Mouse (Mus musculus) brown adipose tissue, adult 24 weeks (tissue): ENCODE measurements around the gene Pgf. TPM values are rescaled to one million over a fixed set of nuclear protein-coding genes. Genes with fewer than 3 reads are reported as not detected.

Source experiments
- H3K27ac ChIP-seq: fragments of 200-500 bp; replicated peaks from 2 replicates; pipeline ENCODE4 v1.5.1; 2012; ENCODE audit warnings: low read depth, mild to moderate bottlenecking, low read length
- H3K4me1 ChIP-seq: fragments of 200-500 bp; 2 replicates; pipeline ENCODE4 v1.6.1; 2012; ENCODE audit warnings: low read length, mixed read lengths; ENCODE audit not compliant: control insufficient read depth, insufficient read depth, insufficient read length
- H3K4me3 ChIP-seq: fragments of 200-500 bp; 2 replicates; pipeline ENCODE4 v1.5.1; 2012; ENCODE audit warnings: low read depth, mild to moderate bottlenecking, low read length, moderate library complexity; ENCODE audit not compliant: insufficient read depth
- polyA plus RNA-seq: library from polyadenylated mRNA; stranded (reverse); fragments of >200 nt; gene quantifications from 2 replicates; pipeline ENCODE4 v1.2.4, GENCODE M21; 2012; ENCODE audit not compliant: missing spikeins, insufficient read depth, insufficient read length

Gene Pgf
- polyA plus RNA-seq, 1 experiment, result not detected

DNA sequence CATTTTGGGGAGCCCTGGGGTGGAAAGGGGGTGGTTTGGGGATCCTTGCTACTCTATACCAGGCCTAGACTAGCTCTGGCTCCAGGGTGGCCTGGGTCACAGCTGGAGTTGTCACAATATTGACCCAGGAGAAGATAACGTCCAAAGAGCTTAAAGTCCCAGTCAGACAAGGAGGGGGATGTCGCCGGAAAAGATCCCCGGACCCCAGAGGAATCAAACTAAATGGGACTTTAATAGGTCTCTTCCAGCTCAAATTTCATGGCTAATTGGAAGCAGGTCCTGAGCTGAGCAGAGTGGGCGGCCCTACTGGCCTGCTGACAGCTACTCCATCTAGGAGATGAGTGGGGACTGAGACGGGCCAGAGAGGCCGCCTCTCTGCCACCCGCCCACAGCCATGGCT lies 20.3 kb upstream of the Pgf start:
- H3K4me3 ChIP-seq, result no peak overlapping the region
- H3K4me1 ChIP-seq, result peaks cover 7% of the 10 kb centered on the region

GRCm38 (mm10) chr12:85197371-85197770 lies 19.8 kb upstream of the Pgf start:
- no peak overlapping the region for H3K4me3 ChIP-seq
- H3K27ac ChIP-seq, result no peak overlapping the region
- peaks cover 11% of the 10 kb centered on the region for H3K4me1 ChIP-seq

More for the DNA sequence above, 20.3 kb upstream of the Pgf start:
- no peak overlapping the region for H3K27ac ChIP-seq

- no peak overlapping the region for H3K27ac ChIP-seq
- peaks cover 6% of the 10 kb centered on the region; the same call in 1 of the 2 replicates for H3K4me1 ChIP-seq
- H3K4me3 ChIP-seq, result no peak overlapping the region
Observed at GRCm38 (mm10) chr12:85196191-85196590, 18.6 kb upstream of the Pgf start.

- peaks cover 6% of the 10 kb centered on the region; the same call in 1 of the 2 replicates for H3K4me1 ChIP-seq
- H3K27ac ChIP-seq, result 0 out of 2 replicates have a peak overlapping the region, but pooled peaks have one; percentile 9
- no peak overlapping the region for H3K4me3 ChIP-seq
Observed at GRCm38 (mm10) chr12:85195086-85195485, 17.5 kb upstream of the Pgf start.

- 0 out of 2 replicates have a peak overlapping the region, but pooled peaks have one; percentile 9 for H3K27ac ChIP-seq
- H3K4me3 ChIP-seq, result no peak overlapping the region
- H3K4me1 ChIP-seq, result peaks cover 6% of the 10 kb centered on the region; the same call in 1 of the 2 replicates
Observed at GRCm38 (mm10) chr12:85194623-85195018, 17.0 kb upstream of the Pgf start.

GRCm38 (mm10) chr12:85193923-85194622 lies 16.5 kb upstream of the Pgf start:
- Histone ChIP-seq H3K27ac (0 out of 2 replicates have a peak overlapping the region, but pooled peaks have one; percentile 5), H3K4me3 (no peak overlapping the region), H3K4me1 (peaks cover 6% of the 10 kb centered on the region; the same call in 1 of the 2 replicates)

DNA sequence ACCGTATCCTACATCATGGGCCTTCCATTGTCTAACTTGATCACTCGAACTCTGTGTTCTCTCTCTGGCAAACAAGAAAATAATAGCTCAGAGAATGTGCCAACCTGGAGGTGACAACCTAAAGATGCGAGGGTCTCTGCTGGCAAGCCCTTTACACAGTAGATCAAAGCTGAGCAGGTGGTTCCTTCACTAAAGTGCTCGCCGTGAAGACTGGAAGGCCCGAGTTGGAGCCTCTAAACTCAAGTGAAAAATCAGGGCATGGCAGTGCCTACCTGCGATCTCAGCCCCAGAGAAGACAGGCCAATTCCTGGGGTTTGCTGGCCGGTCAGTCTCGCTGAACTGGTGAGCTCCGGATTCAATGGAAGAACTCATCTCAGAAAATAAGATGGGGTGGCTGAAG lies 15.6 kb upstream of the Pgf start:
- Histone ChIP-seq H3K4me3 (no peak overlapping the region), H3K27ac (no peak overlapping the region)

GRCm38 (mm10) chr12:85192461-85193108 lies 15.0 kb upstream of the Pgf start:
- H3K4me3 ChIP-seq, result 0 out of 2 replicates have a peak overlapping the region, but pooled peaks have one; percentile 5
- peaks cover 6% of the 10 kb centered on the region; the same call in 1 of the 2 replicates for H3K4me1 ChIP-seq
- H3K27ac ChIP-seq, result peak overlapping the region; percentile 15

More for the DNA sequence above, 15.6 kb upstream of the Pgf start:
- peaks cover 6% of the 10 kb centered on the region; the same call in 1 of the 2 replicates for H3K4me1 ChIP-seq

DNA sequence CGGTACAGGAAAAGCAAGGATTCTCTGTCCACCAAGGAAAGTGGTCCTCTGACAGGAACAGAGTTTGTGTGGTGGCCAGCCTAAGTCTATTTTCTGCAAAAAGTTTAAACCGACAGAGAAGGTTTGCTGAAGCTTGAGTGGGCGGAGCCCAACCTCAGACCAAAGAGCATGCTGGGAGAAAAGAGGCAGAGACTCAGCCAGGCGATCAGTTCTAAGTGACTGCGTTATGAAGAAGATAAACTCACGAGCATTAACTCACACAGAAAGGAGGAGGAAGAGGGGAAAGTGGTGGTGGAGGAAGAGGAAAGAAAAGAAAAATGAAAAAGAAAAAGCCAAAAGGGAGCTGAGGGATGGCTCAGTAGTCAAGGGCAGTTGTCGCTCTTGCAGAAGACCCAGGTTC lies 12.7 kb upstream of the Pgf start:
- H3K27ac ChIP-seq, result no peak overlapping the region
- H3K4me1 ChIP-seq, result peaks cover 6% of the 10 kb centered on the region; the same call in 1 of the 2 replicates
- no peak overlapping the region for H3K4me3 ChIP-seq

- Histone ChIP-seq H3K27ac (no peak overlapping the region), H3K4me3 (no peak overlapping the region), H3K4me1 (no peaks in the 10 kb centered on the region)
Observed at GRCm38 (mm10) chr12:85186361-85186760, 8.8 kb upstream of the Pgf start.

- no peaks in the 10 kb centered on the region for H3K4me1 ChIP-seq
- peak overlapping the region; percentile 27; the same call in 1 of the 2 replicates for H3K27ac ChIP-seq
- no peak overlapping the region for H3K4me3 ChIP-seq
Observed at GRCm38 (mm10) chr12:85185810-85186209, 8.2 kb upstream of the Pgf start.

- no peak overlapping the region for H3K4me3 ChIP-seq
- H3K27ac ChIP-seq, result no peak overlapping the region
- H3K4me1 ChIP-seq, result no peaks in the 10 kb centered on the region
Observed at GRCm38 (mm10) chr12:85184118-85184517, 6.5 kb upstream of the Pgf start.

DNA sequence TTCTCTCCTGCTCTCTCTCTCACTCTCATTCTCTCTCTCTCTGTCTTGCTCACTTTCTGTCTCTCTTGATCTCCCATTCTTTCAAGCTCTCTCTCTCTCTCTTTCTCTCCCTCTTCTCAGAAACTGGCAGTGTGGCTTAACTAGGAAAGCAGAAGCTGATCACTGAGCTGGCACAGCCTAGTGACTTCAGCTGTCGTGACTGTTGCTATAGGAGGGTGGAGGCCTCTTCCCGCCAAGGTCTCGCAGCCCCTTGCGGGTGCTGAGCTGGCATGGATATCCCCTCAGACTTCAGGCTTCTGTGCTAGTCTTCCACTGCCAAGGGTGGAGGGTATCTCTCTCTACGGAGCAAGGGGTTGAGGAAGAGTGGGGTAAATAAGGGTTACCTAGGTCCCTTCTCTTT lies 5.3 kb upstream of the Pgf start:
- no peaks in the 10 kb centered on the region for H3K4me1 ChIP-seq
- no peak overlapping the region for H3K27ac ChIP-seq
- H3K4me3 ChIP-seq, result no peak overlapping the region

GRCm38 (mm10) chr12:85182345-85182643 lies 4.7 kb upstream of the Pgf start:
- H3K4me1 ChIP-seq, result no peaks in the 10 kb centered on the region
- H3K27ac ChIP-seq, result no peak overlapping the region
- H3K4me3 ChIP-seq, result no peak overlapping the region

DNA sequence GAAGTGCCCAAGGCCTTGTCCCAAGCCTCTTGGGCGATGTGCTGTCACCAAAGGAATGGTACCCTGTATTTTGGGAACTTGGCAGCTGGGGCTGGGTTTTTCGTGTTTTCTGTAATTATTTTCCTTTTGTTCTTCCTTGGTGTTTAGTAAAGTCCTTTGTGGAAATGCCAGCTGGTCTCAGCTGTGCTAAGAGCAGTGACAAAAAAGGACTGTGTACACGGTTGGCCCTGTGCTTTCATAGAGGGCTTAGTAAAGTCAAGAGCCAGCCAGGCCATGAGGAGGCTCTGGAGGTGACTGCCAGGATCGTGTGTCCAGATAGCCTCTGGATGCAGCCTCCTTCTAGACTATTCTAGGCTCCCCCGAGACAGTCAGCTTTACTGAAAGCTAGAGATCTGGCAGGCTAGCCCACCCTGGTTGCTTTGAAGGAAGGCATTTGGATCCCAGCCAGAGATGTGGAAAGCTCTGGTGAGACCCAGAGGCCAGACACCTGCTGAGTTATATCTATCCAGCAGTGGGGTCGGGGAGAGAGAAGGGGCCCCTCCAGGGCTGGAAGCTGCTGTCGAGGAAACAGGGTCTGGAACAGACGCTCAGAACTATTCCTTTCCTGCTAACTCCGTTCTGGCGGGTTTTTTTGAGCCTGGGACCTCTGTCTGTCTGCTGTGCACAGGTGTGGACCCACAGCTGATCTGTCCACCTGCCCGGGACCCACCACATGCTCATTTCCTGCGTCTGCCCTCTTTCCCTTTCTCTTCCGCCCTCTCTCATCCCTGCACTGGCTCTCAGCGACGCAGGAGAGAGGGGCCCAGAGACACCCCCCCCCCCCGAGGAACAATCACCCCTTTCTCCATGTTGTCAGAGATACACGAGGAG lies 4.1 kb upstream of the Pgf start:
- Histone ChIP-seq H3K4me3 (no peak overlapping the region), H3K27ac (no peak overlapping the region), H3K4me1 (no peaks in the 10 kb centered on the region)
